Mouse (Mus musculus) ovary, postnatal 14 days (tissue): ENCODE data around the gene Mslnl.

Experiments used
- DNase-seq: peaks from one replicate; pipeline ENCODE4 v3.0.0; 2022; ENCODE audit warnings: low spot score

The Mslnl gene

GRCm38 (mm10) chr17:25744311-25744710 is 8.5 kb downstream of the Mslnl start:
- no peak for DNase-seq

GRCm38 (mm10) chr17:25748238-25748637 is 12.4 kb downstream of the Mslnl start:
- no peak for DNase-seq

DNA sequence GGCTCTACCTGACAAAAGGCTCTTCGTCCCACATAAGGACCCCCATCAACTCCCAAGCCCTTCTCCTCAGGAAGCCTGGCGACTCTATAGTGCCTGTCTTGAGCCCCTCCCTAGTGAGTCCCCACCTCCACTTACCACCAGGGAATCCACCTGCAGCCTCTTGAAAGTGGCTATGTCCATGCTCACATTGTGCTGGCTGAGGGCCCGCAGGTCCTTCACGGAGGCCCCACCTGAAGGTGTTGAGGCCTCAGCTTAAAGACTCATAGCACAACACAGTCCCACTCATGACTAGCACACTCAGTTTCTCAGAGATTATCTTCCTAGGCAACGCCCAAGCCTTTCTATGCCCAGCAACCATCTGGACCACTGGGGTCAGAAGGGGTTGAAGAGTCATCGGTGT is 13.5 kb downstream of the Mslnl start:
- DNase-seq = no peak

DNA sequence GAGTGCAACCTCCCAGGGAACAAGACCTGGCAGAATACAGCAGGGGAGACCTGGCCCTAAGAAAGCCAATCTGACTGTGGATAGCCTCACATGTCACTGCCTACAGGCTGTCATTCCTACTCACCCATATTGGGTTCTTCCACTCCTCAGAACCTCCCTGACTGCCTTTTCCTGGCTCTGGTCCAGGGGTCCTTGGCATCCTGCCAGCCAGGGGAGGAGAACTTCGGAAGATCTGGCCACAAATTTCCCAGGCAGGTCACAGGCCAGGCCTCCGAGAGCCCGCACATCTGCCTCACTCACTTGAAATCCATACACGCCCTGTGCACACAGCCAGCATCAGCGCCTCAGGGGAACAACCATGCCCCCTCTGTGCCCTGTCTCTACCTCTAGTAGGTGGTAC is 15.6 kb downstream of the Mslnl start:
- DNase-seq = peak; percentile 69

DNA sequence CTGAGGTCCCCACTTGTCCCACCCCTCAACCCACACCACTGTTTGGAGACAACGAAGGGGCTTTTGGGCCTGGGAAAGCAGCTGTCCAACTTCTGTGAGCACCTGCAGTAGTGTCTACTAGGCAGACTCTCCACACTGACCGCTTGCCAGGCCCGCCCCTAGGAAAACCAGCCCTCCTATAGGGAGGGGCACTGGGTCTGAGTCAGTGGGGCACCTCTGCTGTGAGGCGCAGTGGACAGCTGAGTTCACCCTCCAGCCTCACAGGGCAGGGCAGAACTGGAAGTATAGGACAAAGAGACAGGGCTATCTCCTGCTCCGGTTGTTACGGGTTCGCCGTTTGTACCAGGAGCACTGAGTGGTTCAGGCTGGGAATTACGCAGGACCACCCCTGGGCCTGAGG is 18.4 kb downstream of the Mslnl start, which contains the start of gene Msln:
Msln (minus strand) TSS at position 138 of the 400 bp plus-strand sequence.
- DNase-seq = no peak

- DNase-seq = no peak
These were observed 19.2 kb downstream of the Mslnl start for GRCm38 (mm10) chr17:25755086-25755485.

- DNase-seq = no peak
These were observed 20.0 kb downstream of the Mslnl start for GRCm38 (mm10) chr17:25755627-25756377.

GRCm38 (mm10) chr17:25756378-25757242 is 20.8 kb downstream of the Mslnl start:
- no peak for DNase-seq

DNA sequence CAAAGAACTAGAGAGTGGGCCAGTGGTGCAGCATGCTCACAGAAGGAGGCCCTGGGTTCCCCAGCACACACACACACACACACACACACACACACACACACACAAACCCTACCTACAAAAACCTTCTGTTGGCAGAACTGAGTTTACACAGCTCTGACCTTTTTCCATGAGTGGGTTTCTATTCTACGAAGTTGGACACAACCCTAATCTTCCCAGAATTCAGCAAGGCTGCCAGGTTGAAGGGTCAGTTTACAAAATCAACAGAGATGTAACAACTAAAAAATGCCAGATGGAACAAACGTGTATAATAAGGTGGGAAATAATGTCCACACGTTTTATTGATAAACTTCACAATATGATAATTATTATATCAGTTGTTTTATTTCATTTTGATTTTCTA is 21.8 kb downstream of the Mslnl start:
- no peak for DNase-seq

- no peak for DNase-seq
These were observed 24.3 kb downstream of the Mslnl start for GRCm38 (mm10) chr17:25760148-25760547.

DNA sequence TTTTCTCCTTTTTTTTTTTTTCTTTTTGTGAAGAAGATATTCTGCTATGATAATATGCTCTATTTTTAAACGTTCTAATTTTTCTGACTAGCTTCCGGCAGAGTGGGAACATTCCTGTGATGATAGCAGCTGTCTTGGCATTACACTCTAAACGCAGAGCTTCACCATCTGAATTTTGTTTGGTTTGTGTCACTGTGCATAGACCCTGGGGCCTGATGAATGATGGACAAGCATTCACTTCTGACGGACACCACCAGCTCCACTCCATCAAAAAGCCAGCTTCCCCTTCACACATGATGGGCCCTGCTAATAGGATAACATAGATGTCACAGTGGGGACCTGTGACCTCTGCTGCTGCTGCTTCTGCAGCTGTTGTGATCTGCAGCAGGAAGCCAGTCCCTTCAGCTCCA is 25.7 kb downstream of the Mslnl start:
- no peak for DNase-seq

DNA sequence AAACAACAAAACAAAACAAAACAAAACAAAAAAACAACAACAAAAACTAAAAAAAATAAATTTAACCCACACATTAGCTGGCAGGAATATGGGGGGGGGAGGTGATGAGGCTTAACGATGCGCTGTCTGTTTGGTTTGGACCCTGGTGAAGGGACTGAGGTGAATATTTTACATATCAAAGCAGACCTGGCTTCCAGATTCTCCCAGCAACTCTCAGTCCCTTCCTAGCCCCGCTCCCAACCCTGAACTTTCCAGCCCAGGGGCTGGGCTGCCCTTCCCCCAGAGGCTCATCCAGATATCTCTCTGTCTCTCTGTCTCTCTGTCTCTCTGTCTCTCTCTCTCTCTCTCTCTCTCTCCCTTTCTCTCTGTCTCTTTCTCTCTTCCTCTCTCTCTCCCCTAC is 26.7 kb downstream of the Mslnl start:
- no peak for DNase-seq

- no peak for DNase-seq
These were observed 30.0 kb downstream of the Mslnl start for GRCm38 (mm10) chr17:25765886-25766285.

GRCm38 (mm10) chr17:25769331-25769730 is 33.5 kb downstream of the Mslnl start:
- no peak for DNase-seq

DNA sequence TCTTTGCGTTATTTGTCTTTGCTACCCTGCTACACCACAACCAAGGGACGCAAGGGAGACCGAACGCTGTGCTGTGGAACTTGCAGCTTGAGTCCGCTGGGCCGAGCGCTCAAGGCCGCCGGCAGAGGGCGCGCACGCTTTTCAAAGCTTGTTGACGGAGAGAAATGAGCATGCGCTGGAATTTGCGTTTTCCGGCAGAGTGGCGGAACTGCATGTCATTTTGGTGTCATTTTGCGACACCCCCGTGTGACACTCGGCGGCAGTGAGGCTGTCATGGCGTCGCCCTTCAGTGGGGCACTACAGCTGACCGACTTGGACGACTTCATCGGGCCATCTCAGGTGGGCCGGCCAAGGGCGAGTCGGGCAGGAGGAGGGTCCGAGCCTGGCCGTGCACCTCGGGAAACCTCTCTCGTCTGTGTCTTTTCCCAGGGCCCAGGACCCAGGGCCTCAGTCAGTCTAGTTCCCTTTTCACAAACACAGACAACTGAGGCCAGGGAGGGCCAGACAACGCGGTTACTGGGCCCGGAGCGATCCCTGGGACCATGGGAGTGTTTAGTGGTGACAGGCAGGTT is 37.8 kb downstream of the Mslnl start, which contains the start of gene Narfl:
Narfl (plus strand) TSS at position 228 of the 572 bp plus-strand sequence.
- DNase-seq = peak; percentile 98

GRCm38 (mm10) chr17:25775318-25776062 is 39.6 kb downstream of the Mslnl start:
- DNase-seq = no peak

DNA sequence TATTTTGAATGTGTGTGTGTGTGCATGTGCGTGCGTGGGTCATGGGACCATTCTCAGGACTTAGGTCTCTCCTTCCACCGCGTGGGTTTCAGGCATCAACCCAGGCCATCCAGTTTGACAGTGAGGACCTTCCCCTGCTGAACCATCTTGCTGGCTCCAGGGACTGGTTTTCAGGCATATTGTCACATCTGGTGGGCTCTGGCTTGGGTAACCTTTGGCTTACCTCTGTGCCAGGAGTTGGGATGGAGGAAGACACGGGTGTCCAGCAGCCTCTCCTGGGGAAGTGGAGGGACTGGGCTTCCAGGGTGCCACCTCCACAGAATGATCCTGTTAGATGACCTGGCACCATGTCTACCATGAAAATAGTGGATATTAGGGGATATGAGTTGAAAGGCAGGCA is 42.1 kb downstream of the Mslnl start:
- DNase-seq = no peak

GRCm38 (mm10) chr17:25781339-25781738 is 45.5 kb downstream of the Mslnl start:
- no peak for DNase-seq

DNA sequence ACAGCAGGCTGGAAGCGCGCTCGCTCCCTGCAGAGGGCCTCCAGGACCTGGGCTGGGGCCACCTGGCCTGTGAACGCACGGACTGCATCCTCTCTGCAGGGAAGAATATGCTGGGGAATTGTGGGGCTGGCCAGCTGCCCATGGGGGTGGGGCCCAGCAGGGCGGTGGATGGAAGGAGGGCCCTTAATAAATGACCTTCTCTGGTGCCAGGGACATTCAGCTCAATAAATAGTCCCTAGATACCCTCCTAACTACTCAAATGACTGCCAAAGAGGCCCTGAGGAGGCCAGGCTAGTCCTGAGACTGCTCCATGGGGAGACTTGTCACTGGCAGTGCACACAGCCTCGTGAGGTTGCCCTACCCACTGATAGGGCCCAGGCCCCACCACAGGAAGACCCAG is 47.2 kb downstream of the Mslnl start:
- no peak for DNase-seq

DNA sequence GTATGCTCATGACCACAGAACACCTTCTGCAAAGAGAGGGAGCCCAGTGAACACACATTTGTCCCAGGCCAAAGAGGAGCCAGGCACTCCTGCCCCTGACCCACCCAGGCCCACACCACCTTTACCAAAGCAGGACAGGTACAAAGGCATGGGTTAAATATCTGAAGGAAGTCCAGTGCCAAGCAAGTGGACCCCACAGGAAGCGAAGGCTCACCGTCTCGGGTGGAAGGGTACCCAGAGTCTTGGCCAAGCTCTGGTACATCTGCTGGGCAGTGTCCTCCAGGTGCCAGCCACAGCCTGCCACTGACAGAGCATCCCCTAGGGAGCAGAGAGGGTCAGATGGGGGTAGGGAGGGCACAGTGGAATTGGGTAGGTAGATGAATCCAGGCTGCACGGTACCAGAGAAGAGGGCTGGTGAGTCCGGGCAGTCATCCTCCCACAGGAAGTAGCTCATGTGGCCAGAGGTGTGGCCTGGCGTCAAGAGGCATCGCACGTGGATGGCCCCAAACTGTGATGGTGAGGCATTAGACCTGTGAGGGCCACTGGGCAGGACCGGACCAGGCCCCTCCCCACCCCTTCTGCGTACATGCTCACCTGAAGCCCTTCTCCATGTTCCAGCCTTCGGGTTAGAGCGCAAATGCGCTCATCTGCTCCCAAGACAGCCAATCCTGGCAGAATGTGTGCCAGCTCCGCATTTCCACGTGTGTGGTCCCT is 48.2 kb downstream of the Mslnl start:
- DNase-seq = no peak

- peak; percentile 94 for DNase-seq
These were observed 49.5 kb downstream of the Mslnl start, which contains the start of gene Haghl for GRCm38 (mm10) chr17:25785281-25785745. Gene Haghl (minus strand): TSS chr17:25785673.
